Mouse (Mus musculus): ENCODE results near the gene Tagap. TPM values are rescaled to one million over a fixed set of nuclear protein-coding genes. Genes with fewer than 3 reads are reported as not detected.

Tagap gene
- 0.66 and 0.93 TPM in 2 replicates for polyA plus RNA-seq (2012; rRNA removed)

GRCm38 (mm10) chr17:7925413-7926160 lies at the start of gene Tagap:
Gene Tagap (plus strand): TSS chr17:7926000.

GRCm38 (mm10) chr17:7945117-7946052 lies 19.6 kb downstream of the Tagap start, which contains the start of gene Rsph3a:
Gene Rsph3a (plus strand): TSS chr17:7945614.

Other genes with a start within 250 kb of the Tagap start
- gene Fndc1, start 98.7 kb upstream of the Tagap start, polyA plus RNA-seq (2012; rRNA removed) = 0.06 and 0.16 TPM in 2 replicates
- gene Rsph3a, start 19.6 kb downstream of the Tagap start, polyA plus RNA-seq (2012; rRNA removed) = 10.9 and 12.1 TPM in 2 replicates
- 0.05 and 0.09 TPM in 2 replicates for gene Gm49673, start 221.8 kb downstream of the Tagap start, polyA plus RNA-seq (2012; rRNA removed)
- gene Rnaset2a, start 222.1 kb downstream of the Tagap start, polyA plus RNA-seq (2012; rRNA removed) = 14.1 and 14.9 TPM in 2 replicates
- 5.9 and 6.9 TPM in 2 replicates for gene Fgfr1op, start 239.5 kb downstream of the Tagap start, polyA plus RNA-seq (2012; rRNA removed)

Measured in liver, embryonic 14 days (tissue).